Mouse (Mus musculus): ENCODE measurements around the gene Cdk2ap2. TPM values are rescaled to one million over a fixed set of nuclear protein-coding genes. Genes with fewer than 3 reads are reported as not detected.
"Not testable (repeated sequence)": the region's sequence is repeated elsewhere in the genome, so short reads cannot be mapped to it uniquely, and the experiment has no call there.

The Cdk2ap2 gene
- polyA plus RNA-seq, 1 experiment: 47.3 TPM

- H3K27ac ChIP-seq (ENCODE audit: insufficient read depth, low read length): no peak overlapping the region
- H3K4me3 ChIP-seq (ENCODE audit: insufficient read depth, low read length): no peak overlapping the region
- TF ChIP-seq CTCF (IDR thresholded peaks at IDR 0.05; ENCODE audit: extremely low read depth, insufficient read depth, low read length): no peak
- TF ChIP-seq POLR2A (IDR thresholded peaks at IDR 0.05; ENCODE audit: extremely low read depth, insufficient read depth, low read length): no peak
- H3K4me1 ChIP-seq (ENCODE audit: control insufficient read depth, insufficient read depth, low read length): peaks cover 5% of the 10 kb centered on the region
These were observed 23.5 kb downstream of the Cdk2ap2 start for GRCm38 (mm10) chr19:4120496-4120895.

- H3K4me3 ChIP-seq (ENCODE audit: insufficient read depth, low read length): peak overlapping the region; percentile 47
These were observed 24.3 kb downstream of the Cdk2ap2 start for GRCm38 (mm10) chr19:4121097-4121805.

GRCm38 (mm10) chr19:4121896-4122295 is 24.9 kb downstream of the Cdk2ap2 start:
- not testable (repeated sequence) for H3K4me3 ChIP-seq (ENCODE audit: insufficient read depth, low read length); H3K4me1 ChIP-seq (ENCODE audit: control insufficient read depth, insufficient read depth, low read length); H3K27ac ChIP-seq (ENCODE audit: insufficient read depth, low read length)

More at GRCm38 (mm10) chr19:4121097-4121805, 24.3 kb downstream of the Cdk2ap2 start:
- TF ChIP-seq POLR2A (IDR thresholded peaks at IDR 0.05; ENCODE audit: extremely low read depth, insufficient read depth, low read length) (peak; percentile 82), CTCF (IDR thresholded peaks at IDR 0.05; ENCODE audit: extremely low read depth, insufficient read depth, low read length) (no peak)
- peaks cover 5% of the 10 kb centered on the region for H3K4me1 ChIP-seq (ENCODE audit: control insufficient read depth, insufficient read depth, low read length)
- peak overlapping the region; percentile 26 for H3K27ac ChIP-seq (ENCODE audit: insufficient read depth, low read length)

GRCm38 (mm10) chr19:4122411-4123370 is 25.7 kb downstream of the Cdk2ap2 start:
- TF ChIP-seq POLR2A (IDR thresholded peaks at IDR 0.05; ENCODE audit: extremely low read depth, insufficient read depth, low read length): no peak
- TF ChIP-seq CTCF (IDR thresholded peaks at IDR 0.05; ENCODE audit: extremely low read depth, insufficient read depth, low read length): no peak
- Histone ChIP-seq H3K4me1 (ENCODE audit: control insufficient read depth, insufficient read depth, low read length) (peaks cover 5% of the 10 kb centered on the region), H3K27ac (ENCODE audit: insufficient read depth, low read length) (no peak overlapping the region), H3K4me3 (ENCODE audit: insufficient read depth, low read length) (no peak overlapping the region)

- peaks cover 4% of the 10 kb centered on the region; the same call in 1 of the 2 replicates for H3K4me1 ChIP-seq (ENCODE audit: control insufficient read depth, insufficient read depth, low read length)
- TF ChIP-seq CTCF (IDR thresholded peaks at IDR 0.05; ENCODE audit: extremely low read depth, insufficient read depth, low read length) (no peak), POLR2A (IDR thresholded peaks at IDR 0.05; ENCODE audit: extremely low read depth, insufficient read depth, low read length) (no peak)
- no peak overlapping the region for H3K27ac ChIP-seq (ENCODE audit: insufficient read depth, low read length)
- no peak overlapping the region for H3K4me3 ChIP-seq (ENCODE audit: insufficient read depth, low read length)
These were observed 27.4 kb downstream of the Cdk2ap2 start for GRCm38 (mm10) chr19:4124432-4124831.

DNA sequence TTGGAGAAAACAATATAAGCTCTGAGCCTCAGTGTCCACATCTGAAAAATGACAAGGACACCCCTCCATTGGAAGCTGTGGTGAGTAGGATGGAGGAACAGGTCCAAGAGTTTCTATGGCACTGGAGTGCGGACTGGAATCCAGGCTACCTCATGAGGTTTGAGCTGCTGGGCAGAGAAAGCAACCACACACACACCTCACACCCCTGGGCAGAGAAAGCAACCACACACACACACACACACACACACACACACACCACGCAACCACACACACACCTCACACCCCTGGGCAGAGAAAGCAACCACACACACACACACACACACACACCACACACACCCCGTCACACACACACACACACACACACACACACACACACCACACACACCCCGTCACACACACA is 28.3 kb downstream of the Cdk2ap2 start:
- Histone ChIP-seq H3K27ac (ENCODE audit: insufficient read depth, low read length) (peak overlapping the region; percentile 84), H3K4me3 (ENCODE audit: insufficient read depth, low read length) (peak overlapping the region; percentile 91)
- not testable (repeated sequence) for H3K4me1 ChIP-seq (ENCODE audit: control insufficient read depth, insufficient read depth, low read length)

DNA sequence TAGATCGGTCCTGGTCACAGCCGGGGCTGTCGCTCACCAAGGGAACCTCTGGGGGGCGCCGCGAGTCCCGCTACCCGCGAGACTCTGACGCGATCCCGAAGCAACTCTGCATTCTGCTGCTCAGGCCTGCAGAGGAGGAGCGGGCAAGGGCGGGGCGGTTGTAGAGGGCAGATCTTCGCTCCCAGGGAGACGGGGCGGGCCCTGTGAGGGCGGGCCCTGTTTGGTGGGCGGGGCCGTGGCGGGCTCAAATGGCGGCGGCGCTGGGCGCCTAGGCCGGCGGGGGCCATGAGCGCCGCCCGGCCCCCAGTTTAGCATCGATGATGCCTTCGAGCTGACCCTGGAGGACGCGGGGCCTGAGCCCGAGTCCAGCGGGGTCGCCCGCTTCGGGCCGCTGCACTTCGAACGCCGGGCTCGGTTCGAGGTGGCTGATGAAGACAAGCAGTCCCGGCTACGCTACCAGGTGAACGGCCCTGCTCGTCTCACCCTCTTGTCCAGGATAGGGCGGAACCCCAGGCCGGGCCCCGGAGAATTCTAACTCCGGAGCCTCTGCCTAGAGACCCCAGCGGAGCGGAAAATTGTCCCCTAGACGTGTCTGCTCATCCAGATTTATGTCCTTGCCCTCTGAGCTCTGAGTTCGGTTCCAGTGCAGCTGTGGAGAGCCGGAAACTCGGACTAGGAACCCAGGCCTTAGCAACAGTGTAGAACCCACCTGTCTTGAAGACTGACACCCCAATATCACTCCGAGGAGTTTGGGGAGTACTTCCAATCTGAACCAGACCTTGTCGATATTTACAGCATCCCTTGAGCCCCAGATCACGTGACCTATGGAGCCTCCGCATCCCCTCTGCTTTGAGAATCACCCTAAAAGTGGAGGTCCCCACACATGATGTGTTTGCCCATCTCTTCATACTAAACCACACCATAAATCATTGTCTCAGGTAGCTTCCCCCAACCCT is 29.0 kb downstream of the Cdk2ap2 start, which contains the start of gene Aip:
TSS of gene Aip (minus strand) at position 118 of the 956 bp plus-strand sequence.
- peak within 1 kb of the TSS; percentile 84 for H3K27ac ChIP-seq (ENCODE audit: insufficient read depth, low read length)
- TF ChIP-seq CTCF (IDR thresholded peaks at IDR 0.05; ENCODE audit: extremely low read depth, insufficient read depth, low read length) (peak; percentile 32; the same call in 1 of the 2 replicates), POLR2A (IDR thresholded peaks at IDR 0.05; ENCODE audit: extremely low read depth, insufficient read depth, low read length) (0 out of 2 replicates have a peak, but pooled peaks have one; percentile 3)
- H3K4me1 ChIP-seq (ENCODE audit: control insufficient read depth, insufficient read depth, low read length): no peaks in the 10 kb centered on the region
- peak within 1 kb of the TSS; percentile 91 for H3K4me3 ChIP-seq (ENCODE audit: insufficient read depth, low read length)

GRCm38 (mm10) chr19:4126759-4127495 is 29.9 kb downstream of the Cdk2ap2 start:
- H3K4me3 ChIP-seq (ENCODE audit: insufficient read depth, low read length): peak overlapping the region; percentile 91
- no peak for TF ChIP-seq POLR2A (IDR thresholded peaks at IDR 0.05; ENCODE audit: extremely low read depth, insufficient read depth, low read length)
- TF ChIP-seq CTCF (IDR thresholded peaks at IDR 0.05; ENCODE audit: extremely low read depth, insufficient read depth, low read length): no peak
- H3K4me1 ChIP-seq (ENCODE audit: control insufficient read depth, insufficient read depth, low read length): no peaks in the 10 kb centered on the region
- peak overlapping the region; percentile 41; the same call in 1 of the 2 replicates for H3K27ac ChIP-seq (ENCODE audit: insufficient read depth, low read length)
